Mouse (Mus musculus): ENCODE measurements around the gene Aldh18a1.
"Not testable (repeated sequence)": the region's sequence is repeated elsewhere in the genome, so short reads cannot be mapped to it uniquely, and the experiment has no call there.

Aldh18a1 gene

DNA sequence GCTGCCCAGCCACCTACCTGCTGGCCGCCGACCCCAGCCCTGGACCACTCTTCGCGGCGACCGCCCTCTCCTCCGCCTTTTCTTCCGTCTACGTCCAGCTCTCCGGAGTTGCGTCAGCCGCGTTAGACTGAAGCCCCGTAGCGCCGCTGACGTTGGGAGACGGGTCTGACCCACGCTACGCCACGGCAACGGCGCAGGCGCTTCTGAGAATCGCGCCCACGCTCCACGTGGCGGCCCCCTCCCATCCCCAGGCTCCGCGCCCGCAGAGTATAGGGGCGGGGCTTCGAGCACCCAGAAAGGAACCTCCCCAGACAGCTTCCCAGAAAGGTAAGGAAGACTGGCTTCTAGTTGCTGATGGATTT lies at the start of gene Aldh18a1:
Gene Aldh18a1, minus strand, starts transcription at position 171 of the 362 bp plus-strand sequence.
- DNase-seq = peak; percentile 94

DNA sequence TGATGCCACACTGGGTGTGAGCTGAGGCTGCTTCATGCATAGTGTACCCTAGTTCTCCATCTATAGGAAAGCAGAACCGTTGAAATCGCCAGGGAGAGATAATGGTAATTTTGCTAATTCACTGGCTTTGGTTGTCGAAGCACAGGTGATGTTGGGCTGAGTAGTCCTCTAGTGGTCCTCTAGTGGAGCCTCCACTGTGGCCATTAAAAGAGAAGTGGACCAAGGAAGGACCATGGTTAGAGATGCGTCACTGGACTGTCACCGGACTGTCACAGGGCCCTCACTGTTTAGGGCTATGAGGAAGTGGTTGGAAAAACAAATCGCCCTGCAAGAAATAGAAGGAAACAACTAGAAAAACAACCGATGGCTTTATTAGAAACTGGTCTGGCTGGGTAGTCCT lies 49.3 kb upstream of the Aldh18a1 start:
- DNase-seq = no peak

DNA sequence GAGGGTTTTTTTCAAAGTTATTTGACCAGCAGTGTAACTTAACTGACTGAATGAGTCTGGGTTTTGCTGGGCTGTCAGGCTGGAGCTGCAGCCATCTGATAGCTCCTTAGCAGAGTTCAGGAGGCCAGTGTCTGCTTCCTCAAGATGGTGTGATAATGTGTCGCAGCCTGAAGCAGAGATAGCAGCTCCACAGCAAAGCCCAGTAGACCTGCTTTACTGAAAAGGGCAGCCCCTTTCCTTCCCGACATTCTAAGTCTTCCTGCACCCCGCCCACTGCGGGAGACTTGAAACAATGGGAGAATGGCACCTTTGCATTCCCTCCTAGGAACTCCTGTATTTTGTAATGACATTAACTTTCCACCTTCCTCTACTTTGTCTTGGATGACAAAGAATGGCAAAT lies 48.8 kb upstream of the Aldh18a1 start:
- DNase-seq = peak; percentile 75

DNA sequence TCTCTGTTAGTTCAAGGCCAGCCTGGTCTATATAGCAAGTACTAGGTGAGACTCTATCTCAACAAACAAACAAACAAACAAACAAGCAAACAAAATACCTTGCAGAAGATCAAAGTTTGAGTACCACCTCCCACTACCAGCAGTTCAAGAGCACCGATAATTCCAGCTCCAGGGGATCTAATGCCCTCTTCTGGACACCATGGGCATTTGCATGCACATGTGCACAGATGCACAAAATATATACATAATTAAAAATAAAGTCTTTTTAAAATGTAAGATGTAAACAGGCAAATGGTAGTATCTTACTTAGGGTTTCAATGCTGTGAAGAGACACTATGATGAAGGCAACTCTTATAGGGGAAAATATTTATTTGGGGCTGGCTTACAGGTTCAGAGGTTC lies 44.9 kb upstream of the Aldh18a1 start:
- DNase-seq = no peak

DNA sequence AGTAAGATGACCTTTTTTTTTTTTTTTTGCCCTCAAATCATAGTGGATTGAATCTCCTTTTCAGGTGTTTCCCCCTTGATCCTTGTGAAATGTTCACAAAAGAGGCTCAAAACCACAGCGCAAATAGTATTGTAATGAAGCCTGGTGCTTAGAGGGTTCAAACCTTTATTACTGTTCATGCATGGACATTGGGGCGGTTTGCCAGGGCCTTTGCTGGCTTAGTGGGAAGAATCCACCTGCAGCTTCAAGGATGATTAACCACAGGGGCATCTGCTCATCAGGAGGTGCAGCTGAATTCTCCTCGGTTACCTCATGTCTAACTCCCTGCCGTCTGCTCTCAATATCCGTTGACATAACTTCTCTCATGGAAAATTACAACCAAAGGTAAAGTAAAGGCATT lies 44.4 kb upstream of the Aldh18a1 start:
- no peak for DNase-seq

DNA sequence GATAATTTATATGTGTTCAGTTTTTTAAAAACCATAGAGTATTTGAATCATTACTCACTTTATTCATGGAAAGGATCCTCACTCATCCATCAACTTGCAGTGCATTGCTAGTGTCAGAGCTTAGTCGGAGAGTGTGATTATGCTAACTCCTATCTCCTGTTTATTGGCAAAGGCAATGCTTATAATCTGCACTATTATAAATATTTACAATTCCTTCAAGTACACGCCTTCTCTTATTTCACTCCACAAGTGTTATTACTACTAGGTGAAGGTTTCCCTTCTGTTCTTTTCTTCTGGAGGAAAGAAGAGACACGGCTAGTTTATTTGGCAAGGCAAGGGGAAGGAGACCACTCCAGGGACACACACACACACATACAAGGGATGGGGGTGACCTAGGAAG lies 43.9 kb upstream of the Aldh18a1 start:
- no peak for DNase-seq

DNA sequence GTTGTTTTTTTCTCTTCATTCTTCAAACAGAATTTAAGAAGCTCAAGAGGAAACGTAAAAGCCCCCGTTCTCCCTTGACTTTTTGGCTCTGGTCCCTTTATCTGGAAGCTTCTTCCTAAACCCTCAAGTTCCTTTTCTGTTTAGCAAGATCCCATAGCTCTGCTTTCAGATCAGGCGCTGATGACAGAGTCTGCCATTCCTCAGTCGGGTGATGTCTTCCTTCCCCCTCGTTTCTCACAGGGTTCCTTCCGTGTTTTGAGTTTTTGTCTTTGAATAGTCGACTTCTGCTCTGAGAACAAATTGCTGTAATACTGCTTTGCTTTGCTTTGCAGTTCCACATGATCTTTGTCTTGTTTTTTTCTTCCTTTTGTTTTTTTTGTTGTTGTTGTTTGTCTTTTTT lies 42.3 kb upstream of the Aldh18a1 start:
- no peak for DNase-seq

DNA sequence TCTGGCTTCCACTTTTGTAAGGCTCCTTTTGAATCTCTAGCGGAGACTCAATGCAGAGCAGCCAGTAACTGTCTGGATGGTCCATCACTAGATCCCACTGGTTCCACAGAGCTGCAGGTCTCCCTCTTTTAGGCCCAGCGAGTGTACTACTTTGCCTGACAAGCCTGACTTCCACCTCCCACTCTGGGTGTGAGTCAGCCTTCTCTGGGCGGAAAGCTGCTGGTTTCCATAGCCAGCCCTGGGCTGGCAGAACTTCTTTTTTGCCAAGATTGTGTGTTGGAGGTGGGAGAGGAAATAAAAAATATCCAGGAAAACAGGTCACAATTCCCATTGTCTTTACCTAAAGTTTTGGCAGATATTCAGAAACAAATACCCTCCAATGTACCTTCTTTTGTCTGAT lies 41.8 kb upstream of the Aldh18a1 start:
- DNase-seq = no peak

DNA sequence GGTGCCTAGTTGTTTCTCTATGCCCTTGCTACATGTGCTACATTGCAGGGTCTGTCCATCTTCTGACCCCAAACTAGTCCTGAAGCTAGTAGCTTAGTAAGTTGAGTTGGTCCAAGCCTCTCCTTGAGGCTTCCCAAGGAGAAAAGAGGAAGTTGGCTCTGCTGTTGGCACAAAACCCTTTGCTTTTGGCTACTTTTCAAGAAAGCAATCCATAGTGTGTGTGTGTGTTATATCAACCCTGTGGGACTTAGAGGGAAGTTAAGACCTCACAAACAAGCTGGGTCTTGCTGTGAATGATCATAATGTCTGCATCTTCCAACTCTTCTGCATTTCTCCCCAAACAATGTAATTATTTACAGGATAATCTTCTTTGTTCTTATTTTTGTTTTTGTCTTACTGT lies 40.7 kb upstream of the Aldh18a1 start:
- no peak for DNase-seq

DNA sequence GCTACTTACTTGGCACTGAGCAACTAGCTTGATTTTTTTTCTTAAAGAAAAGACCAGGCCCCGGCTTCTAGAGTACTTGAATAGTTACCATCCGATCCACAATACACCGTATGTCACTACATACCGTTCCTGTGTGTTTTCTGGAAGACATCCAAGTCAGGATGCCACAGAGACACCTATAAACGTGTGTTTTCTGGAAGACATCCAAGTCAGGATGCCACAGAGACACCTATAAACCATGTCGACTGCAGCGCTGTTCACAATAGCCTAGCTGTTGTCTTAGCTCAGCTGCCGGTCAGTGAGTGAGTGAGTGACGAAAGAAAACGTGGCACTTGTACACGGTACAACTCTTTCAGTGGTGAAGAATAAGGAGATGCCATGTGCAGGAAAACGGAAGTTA lies 37.7 kb upstream of the Aldh18a1 start:
- DNase-seq = no peak

DNA sequence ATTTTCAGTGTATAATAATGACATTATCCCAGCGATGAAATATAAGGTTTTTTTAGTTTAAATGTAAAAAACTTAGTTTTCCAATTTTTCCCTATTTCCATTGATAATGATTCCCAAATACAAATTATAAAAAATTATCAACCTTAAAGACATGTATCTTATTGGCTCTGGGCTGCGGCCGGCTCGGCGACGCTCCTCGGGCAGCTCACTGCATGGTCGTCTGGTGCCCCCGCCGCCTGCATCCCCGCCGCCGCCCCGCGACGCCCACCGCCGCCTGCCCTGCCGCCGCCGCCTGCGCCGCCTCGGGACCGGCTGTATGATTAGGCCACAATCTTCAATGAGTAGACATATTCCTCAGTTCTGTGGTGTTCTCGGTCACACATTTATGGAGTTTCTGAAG lies 33.4 kb upstream of the Aldh18a1 start:
- DNase-seq = not testable (repeated sequence)

DNA sequence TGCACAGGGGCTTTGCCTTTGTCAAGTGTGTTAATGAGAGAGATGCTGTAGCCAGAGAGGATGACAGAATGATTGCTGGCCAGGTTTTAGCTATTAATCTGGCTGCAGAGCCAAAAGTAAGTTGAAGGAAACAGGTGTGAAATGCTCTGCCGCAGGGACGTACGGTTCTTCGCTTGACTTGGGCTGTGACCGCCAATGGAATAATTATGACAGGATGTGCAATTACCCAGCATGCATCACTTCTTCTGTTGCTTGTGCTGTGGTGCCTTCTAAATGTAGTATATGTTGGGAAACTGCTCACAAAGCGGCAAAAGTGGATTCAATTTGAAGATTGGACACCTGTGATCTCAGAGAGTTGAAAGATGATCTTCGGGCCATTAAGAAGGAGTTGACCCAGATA lies 27.8 kb upstream of the Aldh18a1 start:
- no peak for DNase-seq

DNA sequence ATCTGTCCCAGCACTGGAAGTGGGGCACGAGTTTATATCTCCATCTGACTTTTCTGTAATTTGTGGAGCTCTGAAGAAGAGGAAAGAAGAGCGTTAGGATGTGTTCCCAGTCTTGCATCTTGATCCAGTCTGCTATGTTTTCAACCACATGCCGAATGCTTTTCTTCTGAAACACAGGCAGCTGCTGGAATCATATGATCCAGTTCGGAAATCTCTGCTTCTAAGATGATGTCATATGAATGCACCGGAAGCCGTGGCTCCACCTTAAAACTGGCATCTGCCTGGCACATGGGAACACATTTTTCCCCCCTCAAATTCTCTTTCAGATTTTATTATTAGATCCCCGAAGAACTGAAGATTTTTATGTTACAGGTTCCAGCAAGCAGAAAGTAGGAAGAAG lies 26.5 kb upstream of the Aldh18a1 start:
- DNase-seq = no peak

DNA sequence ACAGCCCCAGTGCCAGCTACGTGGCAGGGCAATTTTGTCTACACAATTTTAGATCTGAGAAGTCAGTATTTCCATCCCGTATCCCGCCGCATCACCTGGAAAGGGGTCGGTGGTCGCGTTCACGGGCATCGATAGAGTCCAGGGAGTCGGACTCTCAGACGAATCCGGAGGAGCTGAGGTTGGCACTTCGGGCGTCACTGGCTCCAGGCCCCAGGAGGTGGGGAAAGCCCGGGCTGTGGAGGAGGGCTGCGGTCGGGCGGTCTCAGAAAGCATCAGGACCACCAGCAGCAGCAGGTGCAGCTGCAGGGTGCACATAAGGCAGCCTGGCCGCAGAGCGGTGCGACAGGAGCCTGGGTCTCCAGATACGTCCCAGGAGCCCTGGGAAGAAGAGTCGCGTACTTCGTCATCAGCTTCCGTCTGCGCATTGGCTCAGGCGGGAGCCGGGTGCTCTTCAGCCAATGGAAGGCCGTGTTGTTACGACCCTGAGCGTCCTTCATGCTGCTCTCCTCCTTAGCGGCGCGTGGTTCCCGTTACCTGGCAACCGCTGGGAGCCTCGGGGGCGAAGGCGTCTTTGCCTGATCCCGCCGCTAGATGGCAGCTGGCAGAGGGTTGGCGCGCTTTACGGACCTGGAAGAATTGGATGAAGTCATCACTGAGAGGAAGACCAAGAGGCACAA lies 23.7 kb upstream of the Aldh18a1 start, which contains the start of the genes Tctn3 and Entpd1:
Gene Tctn3, minus strand, starts transcription at position 404 of the 677 bp plus-strand sequence.
Gene Entpd1, plus strand, starts transcription at position 537 of the 677 bp plus-strand sequence.
- peak; percentile 97 for DNase-seq

DNA sequence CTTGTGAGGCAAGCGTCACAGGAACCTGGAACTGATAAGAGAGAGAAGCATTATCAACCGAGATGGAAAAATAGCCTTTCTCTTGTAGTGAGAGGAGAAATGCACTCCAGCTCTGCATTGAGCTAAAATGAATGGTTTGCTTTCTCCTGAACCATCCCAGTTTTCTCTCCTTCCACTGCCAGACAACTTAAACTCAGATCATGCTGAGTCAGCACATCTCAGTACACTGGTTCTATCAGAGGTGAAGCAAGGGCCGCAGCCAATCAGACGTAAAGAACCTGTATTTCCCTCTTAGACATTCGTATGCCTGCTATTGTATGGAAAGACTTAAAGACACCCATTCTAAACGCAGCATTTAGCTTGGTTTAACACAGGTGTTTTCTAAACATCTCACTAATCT lies 19.4 kb upstream of the Aldh18a1 start:
- DNase-seq = no peak

DNA sequence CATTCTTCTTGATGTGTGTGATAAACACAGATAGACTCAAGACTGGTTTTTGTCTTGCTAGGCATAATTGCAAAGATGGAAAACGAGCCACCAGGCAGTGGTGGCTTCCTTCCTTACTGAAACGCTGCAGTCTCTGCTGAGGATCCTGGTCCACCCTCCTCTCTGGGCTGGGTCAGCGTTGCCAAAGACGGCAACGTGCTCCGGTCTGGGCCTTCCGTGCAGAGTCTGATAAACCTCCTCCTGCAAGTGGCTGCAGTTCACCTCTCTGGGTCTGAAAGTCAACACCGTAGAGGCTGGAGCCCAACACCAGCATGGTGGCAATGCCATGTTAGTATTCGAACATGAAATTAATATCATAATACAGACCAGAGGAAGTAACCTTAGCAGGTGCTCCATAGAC lies 16.9 kb upstream of the Aldh18a1 start:
- DNase-seq = no peak

DNA sequence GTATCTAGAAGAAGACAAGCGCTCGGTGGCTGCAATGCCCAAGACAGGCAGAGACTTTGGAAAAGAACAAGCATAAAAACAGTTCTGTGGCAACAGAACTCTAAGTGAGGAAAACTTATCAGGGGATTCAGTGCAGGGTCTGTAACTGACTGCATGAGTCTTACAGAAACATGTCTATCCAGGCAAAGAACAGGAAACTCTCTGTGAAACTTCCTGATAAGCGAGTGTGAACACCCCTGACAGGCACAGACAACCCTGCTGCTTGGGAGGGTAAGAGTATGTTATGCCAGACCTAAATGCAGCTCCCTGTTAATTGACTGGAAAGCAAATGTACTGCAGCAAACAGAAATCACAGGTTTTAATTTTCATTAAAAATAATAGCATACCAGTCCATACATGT lies 13.6 kb upstream of the Aldh18a1 start:
- DNase-seq = no peak

DNA sequence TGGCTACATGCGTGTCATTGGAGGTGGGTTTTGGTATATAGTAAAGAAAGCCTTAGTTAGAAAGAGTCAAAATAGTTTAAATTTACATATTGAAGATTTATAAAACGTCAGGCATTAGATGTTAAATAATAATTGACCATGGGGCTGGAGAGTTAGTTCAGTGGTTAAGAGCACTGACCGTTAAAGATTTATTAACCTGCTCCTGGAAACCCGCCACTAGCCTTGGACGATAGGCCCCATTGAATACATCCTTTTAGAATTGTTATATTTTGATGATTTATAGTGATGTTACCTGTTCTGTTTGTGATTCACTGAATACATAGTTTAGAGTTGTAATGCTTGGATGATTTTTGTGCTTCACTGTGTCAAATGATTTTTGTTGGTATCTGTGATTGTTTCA lies 12.6 kb upstream of the Aldh18a1 start:
- DNase-seq = not testable (repeated sequence)

DNA sequence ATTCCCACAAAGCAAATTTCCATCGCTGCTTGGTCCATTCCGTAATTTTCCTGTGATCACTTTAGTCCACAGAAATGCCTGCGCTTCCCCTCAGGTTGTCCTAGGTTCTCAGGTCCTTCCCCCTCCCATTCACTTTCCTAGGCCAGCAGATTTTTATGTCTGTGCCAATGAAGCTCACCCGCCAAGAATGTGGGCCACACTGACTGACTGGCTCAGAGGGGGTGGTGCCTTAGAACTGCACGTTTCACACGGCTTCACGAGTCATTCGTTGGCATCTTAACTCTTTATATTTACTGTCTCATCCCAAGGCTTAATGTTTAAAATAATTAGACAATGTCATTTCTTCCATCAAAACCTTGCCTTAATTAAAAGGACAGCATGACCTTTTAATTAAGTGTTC lies 7.6 kb upstream of the Aldh18a1 start:
- DNase-seq = no peak

DNA sequence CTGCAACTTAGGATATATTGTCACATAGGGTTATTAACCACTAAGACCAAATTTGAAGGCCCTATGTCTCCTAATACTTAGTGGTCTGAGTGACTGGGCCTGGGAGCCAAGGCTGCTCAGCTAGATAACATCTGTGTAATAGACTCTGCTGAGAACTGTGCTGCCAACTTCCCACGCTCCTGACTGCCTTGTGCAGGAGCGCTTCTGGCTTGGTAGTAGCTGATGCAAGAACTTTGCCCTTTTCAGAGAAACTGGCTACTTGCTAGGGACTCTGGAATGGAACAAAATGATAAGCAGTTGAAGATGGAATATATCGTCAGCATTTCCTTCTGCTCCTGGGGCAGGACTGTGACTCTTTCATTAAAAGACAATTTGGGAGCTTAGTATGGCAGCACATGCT lies 7.0 kb upstream of the Aldh18a1 start:
- no peak for DNase-seq

DNA sequence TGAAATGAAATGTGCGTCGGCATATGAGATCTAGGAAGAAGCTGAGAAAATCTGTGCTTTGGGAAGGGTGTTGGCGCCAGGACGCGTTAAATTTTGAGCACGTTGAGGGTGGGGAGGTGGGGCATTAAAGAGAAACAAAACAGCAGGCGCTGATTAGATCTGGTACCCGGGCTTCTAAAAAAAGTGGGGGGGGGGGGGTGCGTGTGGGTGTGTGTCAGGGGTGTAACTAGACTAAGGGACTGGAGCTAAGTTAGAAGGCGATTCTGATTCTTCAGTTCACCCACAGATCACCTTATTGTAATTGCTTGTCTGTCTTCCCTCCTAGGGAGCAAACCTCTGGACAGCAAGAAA lies 1.2 kb upstream of the Aldh18a1 start:
- DNase-seq = no peak

DNA sequence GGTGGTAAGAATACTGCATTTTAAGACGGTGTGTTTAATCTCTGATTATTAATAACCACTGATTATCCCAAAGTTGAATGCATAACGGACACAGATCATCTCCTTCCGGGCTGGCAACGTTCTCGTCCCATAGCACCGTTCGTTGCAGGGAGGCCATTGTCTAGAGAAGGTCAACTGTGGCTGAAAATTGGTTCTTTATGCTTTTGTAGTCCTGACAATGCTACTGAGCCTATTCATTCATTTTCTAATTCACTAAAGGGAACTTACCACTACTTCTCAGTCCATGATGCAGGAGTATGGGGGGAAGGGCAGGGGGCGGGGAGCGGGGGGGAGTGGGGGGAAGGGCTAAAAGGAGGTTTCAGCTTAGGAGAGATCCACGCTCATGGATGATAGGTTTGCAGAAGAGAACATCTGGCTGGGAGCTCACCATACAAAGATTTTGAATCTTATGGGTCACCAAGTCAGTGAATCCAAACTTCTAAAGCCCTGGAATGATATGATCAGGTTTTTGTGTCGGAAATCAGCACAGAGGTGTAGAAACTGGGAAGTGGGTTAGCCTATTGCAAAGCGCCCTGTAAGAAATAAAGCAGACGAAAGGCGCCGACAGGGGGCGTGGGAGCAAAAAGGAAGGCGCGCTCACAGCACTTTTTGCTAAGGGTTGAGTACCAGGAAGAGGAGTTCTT lies 725 bp upstream of the Aldh18a1 start:
- peak; percentile 95 for DNase-seq

DNA sequence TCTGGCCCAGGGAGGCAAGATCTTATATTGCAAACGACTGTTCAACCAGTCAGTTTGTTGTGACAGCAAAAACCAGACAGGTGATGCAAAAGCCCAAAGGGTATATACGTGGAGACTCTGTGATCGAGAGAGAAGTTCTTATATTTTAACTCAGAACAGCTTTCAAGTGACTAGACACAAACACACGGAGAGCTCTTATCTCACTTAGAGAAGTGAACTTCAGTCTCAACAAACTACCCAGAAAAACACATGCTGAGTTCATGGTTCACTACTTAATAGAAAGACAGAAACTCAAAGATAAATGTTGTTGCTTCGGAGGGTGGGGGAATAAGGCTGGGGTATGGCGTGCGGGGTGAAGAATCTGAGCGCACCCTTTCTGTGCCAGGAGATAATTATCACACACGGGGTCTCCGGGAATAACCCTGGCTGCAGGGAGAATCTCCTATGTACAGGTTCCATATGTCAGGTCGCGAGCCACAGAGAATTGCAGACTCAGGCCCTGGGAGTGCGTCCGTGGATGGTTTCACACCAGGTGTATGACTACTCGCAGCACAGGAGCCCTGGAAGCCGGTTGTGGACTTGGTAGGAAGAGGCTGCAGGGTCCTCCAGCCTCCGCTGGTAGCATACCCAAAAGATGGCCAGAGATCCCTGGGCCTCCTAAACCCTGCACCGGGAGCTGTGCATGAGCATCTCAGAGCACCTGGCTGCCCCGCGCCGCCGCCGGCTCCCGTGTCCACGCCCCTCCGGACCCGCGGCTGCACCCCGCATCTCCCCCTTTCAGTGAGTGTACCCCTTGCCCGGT lies 571 bp downstream of the Aldh18a1 start:
- no peak for DNase-seq

DNA sequence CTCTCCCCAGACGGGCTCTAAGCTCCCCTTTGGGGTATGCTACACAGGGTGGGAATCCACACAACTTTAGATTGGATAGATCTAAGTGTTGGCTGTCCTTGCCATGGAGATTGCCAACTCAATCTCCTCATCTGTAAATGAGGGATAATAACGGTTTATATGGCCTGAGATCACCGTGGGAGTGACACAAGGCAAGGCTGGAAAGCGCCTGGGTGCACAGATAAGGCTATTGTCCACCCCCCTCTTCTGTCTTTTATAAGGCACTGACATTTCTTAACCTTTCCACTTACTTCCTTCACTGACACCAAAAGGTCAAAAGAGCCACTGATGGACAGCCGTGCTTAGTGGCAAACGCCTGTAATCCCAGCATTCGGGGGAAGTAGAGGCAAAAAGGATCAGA lies 1.4 kb downstream of the Aldh18a1 start:
- DNase-seq = no peak
